Mouse (Mus musculus) gonadal fat pad, adult 2 months (tissue): ENCODE data around the gene Tctex1d2. TPM values are rescaled to one million over a fixed set of nuclear protein-coding genes. Genes with fewer than 3 reads are reported as not detected.
"Not testable (repeated sequence)": the region's sequence is repeated elsewhere in the genome, so short reads cannot be mapped to it uniquely, and the experiment has no call there.

Source experiments
- DNase-seq: peaks from one replicate; pipeline ENCODE4 v3.0.0-alpha.2; 2012; ENCODE audit warnings: low read depth
- polyA plus RNA-seq: library from polyadenylated mRNA; depleted of rRNA; stranded (reverse); fragments of >200 nt; gene quantifications from 2 replicates; pipeline ENCODE4 v1.2.3, GENCODE M21; 2012

Tctex1d2 gene
- polyA plus RNA-seq, 1 experiment = 10.8 TPM

- no peak for DNase-seq
Measured at GRCm38 (mm10) chr16:32431926-32432325, 12.4 kb downstream of the Tctex1d2 start.

DNA sequence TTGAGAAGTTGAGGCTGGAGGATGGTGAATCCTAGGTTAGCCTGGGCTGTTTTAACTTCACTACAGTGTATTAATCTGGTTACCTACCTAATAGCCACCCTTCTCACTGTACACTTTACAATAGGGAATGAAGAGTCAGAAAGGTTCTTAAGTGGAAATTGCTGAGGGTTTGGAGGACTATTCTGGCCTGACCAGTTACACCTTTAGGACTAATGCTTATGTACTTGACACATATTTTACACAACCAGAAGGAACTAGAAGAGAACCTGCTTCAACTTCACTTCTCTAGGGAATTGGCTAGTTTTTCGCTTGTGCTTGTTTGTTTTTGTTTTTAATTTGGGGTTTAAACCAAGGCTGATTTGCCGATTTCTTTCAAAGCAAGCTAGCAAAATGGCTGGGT is 13.6 kb downstream of the Tctex1d2 start:
- DNase-seq = no peak

DNA sequence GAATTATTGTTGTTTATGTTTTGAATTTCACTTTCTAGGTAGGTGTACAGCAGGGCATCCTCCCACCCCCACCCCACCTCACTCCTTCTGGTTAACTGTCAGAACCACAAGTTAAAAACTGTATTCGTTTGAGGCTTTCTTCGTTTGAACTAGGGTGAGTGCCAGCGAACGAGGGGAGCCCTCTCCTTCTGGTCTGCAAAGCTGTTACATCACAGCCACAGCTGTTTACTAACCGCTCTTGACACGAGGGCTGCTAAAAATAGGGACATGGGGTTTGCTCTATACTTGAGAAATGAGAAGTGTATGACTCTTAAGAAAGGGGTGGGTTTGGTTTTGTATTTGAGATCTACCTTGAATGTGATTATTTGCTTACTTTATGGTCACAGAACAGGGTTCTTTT is 14.6 kb downstream of the Tctex1d2 start:
- no peak for DNase-seq

DNA sequence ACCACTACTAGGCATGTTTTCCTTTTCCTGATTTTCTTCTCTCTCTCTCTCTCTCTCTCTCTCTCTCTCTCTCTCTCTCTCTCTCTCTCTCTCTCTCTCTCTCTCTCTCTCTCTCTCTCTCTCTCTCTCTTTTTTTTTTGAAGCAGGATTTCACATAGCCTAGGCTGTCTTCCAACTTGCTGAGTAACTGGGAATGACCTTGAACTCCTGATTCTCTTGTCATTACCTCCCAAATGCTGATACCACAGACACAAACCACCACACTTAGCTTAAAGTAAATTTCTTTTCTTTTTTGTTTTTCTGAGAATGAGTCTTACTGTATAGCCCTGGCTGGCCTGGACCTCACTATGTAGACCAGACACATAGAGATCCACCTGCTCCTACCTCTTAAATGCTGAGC is 15.2 kb downstream of the Tctex1d2 start:
- DNase-seq = no peak

DNA sequence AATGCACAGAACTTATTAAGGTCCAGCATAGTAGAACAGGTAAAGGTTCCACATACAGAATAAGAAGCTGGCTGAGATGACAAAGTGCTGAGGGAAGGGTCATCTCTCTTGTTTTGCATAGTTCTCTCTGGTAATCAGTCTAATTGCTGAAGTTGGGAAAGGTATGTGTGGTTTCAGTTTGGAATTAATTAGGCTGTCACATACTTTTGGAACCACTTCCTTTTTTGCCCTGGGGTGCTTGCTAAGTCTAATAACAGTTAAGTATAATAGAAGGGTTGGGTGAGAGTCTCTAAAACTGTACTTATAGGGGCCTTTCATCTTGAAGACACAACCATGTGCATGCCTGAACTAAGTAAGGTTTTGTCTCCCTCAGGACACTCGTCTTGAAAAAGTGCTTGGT is 17.2 kb downstream of the Tctex1d2 start:
- no peak for DNase-seq

DNA sequence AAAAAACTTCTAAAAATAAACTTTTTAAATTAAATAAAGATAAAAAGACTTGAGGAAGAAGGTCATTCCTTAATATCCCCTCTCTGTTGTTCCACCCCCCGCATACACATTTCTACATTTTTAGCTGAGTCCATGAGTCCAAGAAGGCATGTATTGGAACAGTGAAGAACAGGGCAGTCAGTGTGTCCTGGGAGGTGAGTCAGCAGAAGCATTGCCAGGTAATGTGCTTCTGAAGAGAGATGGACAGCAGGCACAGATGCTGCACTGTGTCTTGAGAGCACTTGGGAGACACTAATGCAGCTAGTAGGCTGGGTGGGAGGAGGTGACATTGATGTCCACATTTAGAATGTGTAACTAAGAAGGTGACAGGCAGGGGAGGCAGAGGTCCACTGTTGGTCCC is 17.8 kb downstream of the Tctex1d2 start:
- no peak for DNase-seq

- no peak for DNase-seq
Measured at GRCm38 (mm10) chr16:32441432-32441831, 21.9 kb downstream of the Tctex1d2 start.

GRCm38 (mm10) chr16:32444615-32445014 is 25.1 kb downstream of the Tctex1d2 start:
- DNase-seq = not testable (repeated sequence)

- DNase-seq = no peak
Measured at GRCm38 (mm10) chr16:32445558-32445957, 26.1 kb downstream of the Tctex1d2 start.

DNA sequence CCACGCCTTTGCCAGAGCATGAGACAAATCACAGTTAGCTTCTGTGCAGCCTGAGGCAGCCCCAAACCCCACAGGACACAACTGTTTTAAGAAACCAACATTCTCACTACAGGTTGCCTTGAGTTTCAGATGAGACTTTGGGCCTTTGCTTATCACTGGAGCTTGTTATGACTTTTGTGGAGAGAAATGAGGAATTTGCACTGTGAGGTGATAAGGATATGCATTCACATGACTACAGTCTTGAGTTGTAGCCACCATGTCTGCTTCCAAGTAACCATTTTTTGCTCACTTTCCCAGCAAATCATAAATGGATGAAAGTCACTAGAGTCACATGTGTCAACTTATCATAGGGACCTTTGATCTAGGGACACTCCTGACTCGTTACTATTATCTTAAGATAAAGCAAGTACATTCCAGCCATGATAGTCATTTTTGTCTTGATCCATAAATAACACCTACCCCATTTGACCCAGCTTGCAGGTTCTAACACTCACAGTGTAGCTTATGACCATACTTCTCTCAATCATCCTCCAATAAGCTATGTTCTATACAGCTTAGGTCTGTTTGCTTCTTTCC is 27.1 kb downstream of the Tctex1d2 start:
- no peak for DNase-seq

- DNase-seq = no peak
Measured at GRCm38 (mm10) chr16:32449665-32450064, 30.2 kb downstream of the Tctex1d2 start.

GRCm38 (mm10) chr16:32450133-32450532 is 30.6 kb downstream of the Tctex1d2 start:
- DNase-seq = no peak

GRCm38 (mm10) chr16:32453102-32453501 is 33.6 kb downstream of the Tctex1d2 start:
- DNase-seq = no peak

GRCm38 (mm10) chr16:32454646-32455045 is 35.1 kb downstream of the Tctex1d2 start:
- DNase-seq = no peak

DNA sequence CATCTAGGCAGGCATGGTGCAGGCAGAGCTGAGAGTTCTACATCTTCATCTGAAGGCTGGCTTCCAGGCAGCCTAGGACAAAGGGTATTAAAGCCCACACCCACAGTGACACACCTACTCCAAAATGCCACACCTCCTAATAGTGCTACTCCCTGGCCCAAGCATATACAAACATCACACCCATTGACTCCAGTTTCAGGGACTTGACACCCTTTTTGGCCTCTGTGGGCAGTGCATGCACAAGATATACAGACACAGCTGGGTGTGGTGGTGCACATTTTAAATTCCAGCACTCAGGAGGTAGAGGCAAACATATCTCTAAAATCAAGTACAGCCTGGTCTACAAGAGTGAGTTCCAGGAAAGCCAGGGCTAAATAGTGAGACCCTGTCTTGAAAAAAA is 36.6 kb downstream of the Tctex1d2 start:
- DNase-seq = no peak

DNA sequence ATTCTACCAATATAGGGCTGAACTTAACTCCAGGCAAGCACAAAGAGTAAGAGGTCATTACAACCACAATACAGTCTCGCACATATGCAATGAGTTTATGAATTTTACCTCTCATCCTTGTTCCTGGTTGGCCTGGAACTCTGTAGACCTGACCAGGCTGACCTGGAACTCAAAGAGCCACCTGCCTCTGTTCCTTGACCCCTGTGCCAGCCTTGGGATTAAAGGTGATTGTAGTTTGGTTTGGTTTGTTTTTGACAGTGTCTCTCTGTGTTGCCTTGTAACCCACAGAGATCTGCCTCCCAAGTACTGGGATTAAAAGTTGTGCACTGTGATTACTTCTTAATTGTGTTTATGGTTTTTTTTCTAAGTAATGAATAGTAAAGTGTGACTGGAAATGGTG is 37.3 kb downstream of the Tctex1d2 start:
- DNase-seq = no peak

DNA sequence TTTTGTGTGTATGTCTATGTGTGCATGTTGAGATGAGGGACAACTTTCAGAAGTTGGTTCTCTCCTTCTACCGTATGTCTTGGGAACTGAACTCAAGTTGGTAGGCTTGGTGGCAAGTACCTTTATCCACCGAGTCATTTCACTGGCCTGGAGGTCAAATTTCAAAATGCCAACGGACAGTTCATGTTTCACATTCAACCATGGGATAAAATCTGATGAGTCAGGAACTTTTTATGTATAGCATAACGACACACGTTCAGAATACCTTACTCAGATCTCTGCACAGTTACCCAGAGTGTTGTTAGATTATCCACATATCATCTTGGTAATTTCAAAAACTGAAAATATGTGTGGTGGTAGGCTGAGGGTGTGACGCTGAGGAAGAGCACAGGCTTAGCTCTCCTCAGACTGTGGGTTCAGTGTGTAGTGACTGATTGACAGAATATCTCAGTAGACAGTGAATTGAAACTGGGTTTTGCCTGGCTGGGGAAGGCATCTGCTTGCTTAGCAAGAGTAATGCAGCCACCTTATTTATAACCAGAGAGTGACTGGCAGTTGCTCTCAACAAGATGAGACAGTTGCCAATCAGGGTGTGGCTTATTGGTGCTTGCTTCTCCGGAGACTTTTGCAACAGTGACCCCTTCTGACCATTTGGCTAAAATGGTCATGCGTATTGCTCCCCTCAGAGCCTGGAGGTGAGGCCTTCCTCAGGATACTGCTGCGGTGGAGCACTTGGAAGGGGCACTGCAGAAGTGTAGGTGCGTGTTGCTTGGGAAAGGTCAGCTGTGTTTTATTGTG is 38.3 kb downstream of the Tctex1d2 start:
- no peak for DNase-seq

GRCm38 (mm10) chr16:32460518-32460917 is 41.0 kb downstream of the Tctex1d2 start:
- no peak for DNase-seq

DNA sequence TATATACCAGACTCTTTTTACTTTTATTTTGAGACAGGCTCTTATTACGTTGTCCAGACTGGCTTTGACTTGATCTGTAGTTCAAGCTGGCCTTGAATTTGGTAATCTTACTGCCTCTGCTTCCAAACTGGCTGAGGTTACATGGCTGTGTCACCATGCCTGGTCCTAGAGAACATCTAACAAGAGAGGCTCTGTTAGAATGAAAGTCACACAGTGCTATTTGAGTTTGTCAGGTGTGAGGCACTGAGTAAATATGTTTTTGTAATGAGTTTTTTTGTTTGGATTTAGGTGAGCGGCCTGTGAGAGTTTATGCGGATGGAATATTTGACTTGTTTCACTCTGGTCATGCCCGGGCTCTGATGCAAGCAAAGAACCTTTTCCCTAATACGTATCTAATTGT is 42.2 kb downstream of the Tctex1d2 start:
- no peak for DNase-seq

GRCm38 (mm10) chr16:32462950-32463349 is 43.4 kb downstream of the Tctex1d2 start:
- no peak for DNase-seq

GRCm38 (mm10) chr16:32463426-32463825 is 43.9 kb downstream of the Tctex1d2 start:
- DNase-seq = peak; percentile 13

DNA sequence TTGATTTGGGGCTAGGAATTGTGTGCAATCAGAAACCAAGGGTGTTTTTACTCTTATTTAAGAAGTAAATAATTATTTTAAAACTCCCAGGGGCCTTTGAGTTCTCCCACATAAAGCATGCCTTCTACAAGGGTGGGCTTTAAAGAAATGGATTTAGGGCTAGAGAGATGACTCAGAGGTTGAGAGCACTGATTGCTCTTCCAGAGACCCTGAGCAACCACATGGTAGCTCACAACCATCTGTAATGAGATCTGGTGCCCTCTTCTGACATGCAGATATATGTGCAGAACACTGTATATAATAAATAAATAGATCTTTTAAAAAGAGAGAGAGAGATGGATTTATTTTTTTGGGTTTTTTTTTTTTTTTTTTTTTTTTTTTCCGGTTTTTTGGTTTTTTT is 45.4 kb downstream of the Tctex1d2 start:
- DNase-seq = no peak

- DNase-seq = no peak
Measured at GRCm38 (mm10) chr16:32468488-32468887, 49.0 kb downstream of the Tctex1d2 start.
